Mouse (Mus musculus): ENCODE data around the gene Plac9b. TPM values are rescaled to one million over a fixed set of nuclear protein-coding genes. Genes with fewer than 3 reads are reported as not detected.
"Not testable (repeated sequence)": the region's sequence is repeated elsewhere in the genome, so short reads cannot be mapped to it uniquely, and the experiment has no call there.

The Plac9b gene
- 0.50 and 3.5 TPM in 2 replicates for polyA plus RNA-seq (2014; fragmentation: Nextera tagmentation; extraction: Ambion mirVana)

DNA sequence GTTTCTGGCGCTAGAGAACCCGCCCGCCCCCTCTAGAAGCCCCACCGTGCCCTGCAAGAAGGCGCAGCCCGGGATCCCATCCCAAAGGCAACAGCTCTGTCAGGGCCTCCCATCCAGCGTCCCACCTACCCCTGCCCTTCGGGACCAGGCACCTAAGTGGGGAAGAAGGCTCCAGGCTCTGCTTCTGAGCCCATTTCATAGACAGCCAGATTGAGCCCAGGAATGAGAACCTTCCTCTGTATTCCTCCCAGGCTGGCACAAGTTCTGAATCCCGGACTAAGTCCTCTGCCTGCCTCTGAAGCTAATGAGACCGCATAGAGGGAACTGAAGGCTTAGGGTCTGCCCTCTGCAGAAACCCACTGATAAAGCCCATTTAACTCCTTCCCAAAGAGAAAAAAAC lies at the start of gene Plac9b:
Plac9b (minus strand) TSS at position 101 of the 400 bp plus-strand sequence.
- H3K36me3 ChIP-seq (ENCODE audit: control insufficient read depth, insufficient read depth, low read length); H3K27ac ChIP-seq (ENCODE audit: low read depth, low read length); H3K27me3 ChIP-seq (ENCODE audit: control insufficient read depth, insufficient read depth, low read length); H3K9me3 ChIP-seq (replicated peaks; ENCODE audit: control insufficient read depth, low read length); H3K9ac ChIP-seq (ENCODE audit: low read depth, low read length); ATAC-seq (replicated peaks; ENCODE audit: insufficient number of reproducible peaks, low FRiP score, low TSS enrichment); H3K4me2 ChIP-seq; H3K4me3 ChIP-seq (ENCODE audit: low read depth, low read length); H3K4me1 ChIP-seq (ENCODE audit: control insufficient read depth, insufficient read depth, low read length): not testable (repeated sequence)
- WGBS (ENCODE audit: insufficient replicate concordance) = no CpG with 5 or more reads among the region's 10 CpGs

DNA sequence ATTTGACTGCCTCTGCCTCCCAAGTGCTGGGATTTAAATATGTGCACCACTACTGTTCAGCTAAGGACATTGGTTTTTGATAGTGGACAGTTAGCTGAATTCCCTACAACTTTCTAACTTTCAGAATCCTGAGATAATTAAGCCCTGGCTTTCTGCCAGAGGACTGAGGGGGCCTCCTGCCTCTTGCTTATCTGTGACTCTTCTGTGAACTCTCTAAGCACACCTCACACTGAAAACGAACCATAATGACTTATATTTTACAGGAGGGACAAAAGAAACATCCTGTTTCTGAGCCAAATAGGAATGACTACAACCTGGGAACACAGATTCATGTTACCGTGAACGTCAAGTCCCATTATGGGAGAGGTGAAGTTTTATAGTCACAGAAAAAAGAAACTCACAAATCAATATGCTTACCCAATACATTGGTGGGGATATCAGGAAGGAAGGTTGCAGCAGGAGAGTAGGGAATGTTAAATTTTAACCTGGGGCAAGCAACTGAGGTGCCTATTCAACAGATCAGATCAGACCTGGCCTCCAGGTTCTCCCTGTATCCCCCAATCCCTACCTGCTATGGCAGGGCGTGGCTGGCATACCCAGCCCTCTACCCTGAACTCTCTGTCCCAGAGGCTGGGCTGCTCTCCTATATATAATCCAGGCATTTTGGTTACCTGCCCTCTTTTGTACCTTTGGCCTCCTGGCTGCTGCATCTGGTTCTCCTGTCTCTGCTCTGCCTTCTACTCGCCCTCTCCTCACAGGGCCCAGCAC lies 34.1 kb upstream of the Plac9b start:
- ATAC-seq (replicated peaks; ENCODE audit: insufficient number of reproducible peaks, low FRiP score, low TSS enrichment); H3K36me3 ChIP-seq (ENCODE audit: control insufficient read depth, insufficient read depth, low read length); H3K9me3 ChIP-seq (replicated peaks; ENCODE audit: control insufficient read depth, low read length); H3K27ac ChIP-seq (ENCODE audit: low read depth, low read length); H3K4me1 ChIP-seq (ENCODE audit: control insufficient read depth, insufficient read depth, low read length); H3K4me2 ChIP-seq; H3K4me3 ChIP-seq (ENCODE audit: low read depth, low read length); H3K27me3 ChIP-seq (ENCODE audit: control insufficient read depth, insufficient read depth, low read length); H3K9ac ChIP-seq (ENCODE audit: low read depth, low read length): not testable (repeated sequence)
- no CpG with 5 or more reads among the region's 5 CpGs for WGBS (ENCODE audit: insufficient replicate concordance)

DNA sequence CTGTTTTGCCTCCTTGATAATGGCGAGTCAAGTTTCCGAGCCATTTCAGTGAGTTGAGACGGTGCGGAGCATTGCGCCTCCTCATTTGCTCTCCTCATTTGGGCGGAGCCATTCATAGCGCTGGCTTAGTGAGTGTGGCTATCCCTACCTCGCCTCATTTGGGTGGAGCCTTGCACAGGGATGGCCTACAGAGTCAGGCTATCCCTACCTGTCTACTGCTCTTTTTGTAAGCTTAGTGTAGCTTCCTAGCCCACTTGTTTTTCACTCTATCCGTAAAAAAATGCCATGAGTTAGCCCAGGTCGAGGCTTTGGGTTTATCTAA lies 24.6 kb upstream of the Plac9b start, which contains the start of gene Tmem254b:
Tmem254b (minus strand) TSS at position 116 of the 322 bp plus-strand sequence.
- not testable (repeated sequence) for ATAC-seq (replicated peaks; ENCODE audit: insufficient number of reproducible peaks, low FRiP score, low TSS enrichment); H3K27me3 ChIP-seq (ENCODE audit: control insufficient read depth, insufficient read depth, low read length); H3K4me2 ChIP-seq; H3K27ac ChIP-seq (ENCODE audit: low read depth, low read length); H3K4me3 ChIP-seq (ENCODE audit: low read depth, low read length); H3K9ac ChIP-seq (ENCODE audit: low read depth, low read length); H3K4me1 ChIP-seq (ENCODE audit: control insufficient read depth, insufficient read depth, low read length); H3K9me3 ChIP-seq (replicated peaks; ENCODE audit: control insufficient read depth, low read length); H3K36me3 ChIP-seq (ENCODE audit: control insufficient read depth, insufficient read depth, low read length)
- no CpG with 5 or more reads among the region's 10 CpGs for WGBS (ENCODE audit: insufficient replicate concordance)

DNA sequence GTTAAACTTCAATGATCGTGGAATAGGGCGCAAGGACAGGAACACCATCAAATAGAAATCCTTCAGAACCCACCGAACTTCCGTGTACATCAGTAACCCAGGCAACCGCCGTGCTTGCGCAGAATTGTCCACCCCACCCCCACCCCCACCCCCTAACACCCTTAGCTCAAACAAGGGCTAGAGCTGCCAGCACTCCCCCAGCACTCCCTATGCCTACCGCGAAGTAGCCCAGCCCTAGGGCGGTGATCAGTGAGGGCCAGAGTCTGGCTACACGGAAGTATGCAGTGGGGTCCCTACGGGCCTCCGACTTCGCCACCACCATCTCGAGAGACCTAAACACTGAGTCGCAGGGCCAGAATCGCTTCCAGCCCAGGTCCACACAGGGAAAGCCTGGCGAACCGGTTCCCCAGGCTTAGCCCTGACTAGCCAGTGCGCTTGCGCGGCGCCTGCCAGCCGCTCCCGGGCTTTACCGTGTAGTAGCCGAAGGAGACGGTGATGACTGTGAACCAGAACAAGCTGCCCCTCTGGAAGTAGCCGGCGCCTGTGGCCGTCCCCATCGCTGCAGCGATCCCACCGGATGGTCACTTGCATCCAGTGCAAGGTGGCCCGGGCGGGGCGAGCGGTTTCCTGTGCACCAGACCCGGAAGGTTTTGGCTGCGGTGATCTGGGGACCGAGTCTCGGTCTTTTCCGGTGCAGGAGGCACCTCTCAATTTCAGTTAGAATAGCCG lies 24.1 kb upstream of the Plac9b start:
- H3K27me3 ChIP-seq (ENCODE audit: control insufficient read depth, insufficient read depth, low read length); H3K4me3 ChIP-seq (ENCODE audit: low read depth, low read length); H3K9ac ChIP-seq (ENCODE audit: low read depth, low read length); H3K9me3 ChIP-seq (replicated peaks; ENCODE audit: control insufficient read depth, low read length); H3K27ac ChIP-seq (ENCODE audit: low read depth, low read length); H3K4me1 ChIP-seq (ENCODE audit: control insufficient read depth, insufficient read depth, low read length); H3K36me3 ChIP-seq (ENCODE audit: control insufficient read depth, insufficient read depth, low read length); ATAC-seq (replicated peaks; ENCODE audit: insufficient number of reproducible peaks, low FRiP score, low TSS enrichment); H3K4me2 ChIP-seq: not testable (repeated sequence)
- WGBS (ENCODE audit: insufficient replicate concordance) = no CpG with 5 or more reads among the region's 44 CpGs

DNA sequence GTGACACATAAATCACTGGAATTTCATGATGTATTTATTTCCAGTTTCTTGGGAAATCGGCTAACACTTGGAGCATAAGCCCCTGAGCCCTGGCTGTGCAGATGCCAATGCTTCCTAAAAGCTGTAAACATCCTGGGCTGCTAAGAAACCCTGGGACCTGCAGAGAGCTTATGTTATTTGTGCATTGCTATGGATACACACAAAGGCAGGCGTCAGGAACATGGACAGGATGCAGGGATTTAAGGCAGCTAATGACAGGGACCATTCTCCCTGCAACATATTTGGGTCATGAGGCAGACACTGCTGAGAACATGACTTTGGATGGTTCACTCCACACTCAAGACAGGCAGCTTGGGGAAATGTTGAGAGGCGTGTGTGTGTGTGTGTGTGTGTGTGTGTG lies 15.6 kb upstream of the Plac9b start:
- WGBS (ENCODE audit: insufficient replicate concordance) = no CpG with 5 or more reads among the region's 3 CpGs
- not testable (repeated sequence) for H3K4me2 ChIP-seq; H3K4me3 ChIP-seq (ENCODE audit: low read depth, low read length); H3K4me1 ChIP-seq (ENCODE audit: control insufficient read depth, insufficient read depth, low read length); H3K9ac ChIP-seq (ENCODE audit: low read depth, low read length); H3K27me3 ChIP-seq (ENCODE audit: control insufficient read depth, insufficient read depth, low read length); H3K36me3 ChIP-seq (ENCODE audit: control insufficient read depth, insufficient read depth, low read length); ATAC-seq (replicated peaks; ENCODE audit: insufficient number of reproducible peaks, low FRiP score, low TSS enrichment); H3K9me3 ChIP-seq (replicated peaks; ENCODE audit: control insufficient read depth, low read length); H3K27ac ChIP-seq (ENCODE audit: low read depth, low read length)

DNA sequence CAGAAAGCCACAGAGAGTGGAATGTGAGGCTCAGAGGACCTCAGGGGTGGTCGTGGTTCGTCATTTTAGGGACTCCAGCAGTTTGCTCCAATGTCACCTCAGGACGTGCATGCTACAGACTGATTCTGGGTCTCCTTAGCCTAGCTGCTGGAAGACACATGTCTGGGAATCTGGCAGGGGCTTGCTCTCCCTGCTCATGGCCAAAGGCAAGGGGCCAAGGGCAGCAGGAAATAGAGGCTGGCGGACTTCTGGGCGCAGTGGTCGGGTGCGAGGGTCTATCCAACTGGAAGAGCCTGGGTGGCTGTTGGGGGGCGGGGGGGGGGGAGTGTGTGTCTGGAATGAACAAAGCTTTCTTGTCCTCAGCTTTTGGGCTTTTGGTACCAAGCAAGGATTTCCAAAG lies 6.1 kb upstream of the Plac9b start:
- not testable (repeated sequence) for ATAC-seq (replicated peaks; ENCODE audit: insufficient number of reproducible peaks, low FRiP score, low TSS enrichment); H3K27me3 ChIP-seq (ENCODE audit: control insufficient read depth, insufficient read depth, low read length); H3K27ac ChIP-seq (ENCODE audit: low read depth, low read length); H3K4me1 ChIP-seq (ENCODE audit: control insufficient read depth, insufficient read depth, low read length); H3K36me3 ChIP-seq (ENCODE audit: control insufficient read depth, insufficient read depth, low read length); H3K4me3 ChIP-seq (ENCODE audit: low read depth, low read length); H3K9me3 ChIP-seq (replicated peaks; ENCODE audit: control insufficient read depth, low read length); H3K9ac ChIP-seq (ENCODE audit: low read depth, low read length); H3K4me2 ChIP-seq
- no CpG with 5 or more reads among the region's 8 CpGs for WGBS (ENCODE audit: insufficient replicate concordance)

DNA sequence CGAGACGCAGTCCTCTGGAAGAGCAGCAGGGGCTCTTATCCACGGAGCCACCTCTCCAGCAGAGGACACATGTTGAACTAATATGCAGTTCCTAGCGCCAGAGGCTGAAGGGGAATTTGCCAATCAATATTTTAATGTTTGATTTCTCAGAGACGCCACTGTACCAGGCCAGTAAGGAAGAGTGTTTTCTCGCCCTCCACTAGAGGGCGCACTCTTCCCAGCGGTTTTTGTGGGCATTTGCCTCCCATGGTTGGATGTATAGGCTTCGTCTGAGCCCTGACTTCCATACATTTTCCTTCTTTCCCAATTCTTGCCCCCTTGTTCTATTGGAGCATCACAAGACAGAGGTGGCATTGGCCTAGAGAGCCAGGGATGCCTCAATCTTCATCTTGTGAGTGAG lies 4.4 kb upstream of the Plac9b start:
- not testable (repeated sequence) for H3K4me2 ChIP-seq; H3K9me3 ChIP-seq (replicated peaks; ENCODE audit: control insufficient read depth, low read length); H3K27ac ChIP-seq (ENCODE audit: low read depth, low read length); H3K4me3 ChIP-seq (ENCODE audit: low read depth, low read length); H3K36me3 ChIP-seq (ENCODE audit: control insufficient read depth, insufficient read depth, low read length); H3K9ac ChIP-seq (ENCODE audit: low read depth, low read length); ATAC-seq (replicated peaks; ENCODE audit: insufficient number of reproducible peaks, low FRiP score, low TSS enrichment); H3K27me3 ChIP-seq (ENCODE audit: control insufficient read depth, insufficient read depth, low read length); H3K4me1 ChIP-seq (ENCODE audit: control insufficient read depth, insufficient read depth, low read length)
- WGBS (ENCODE audit: insufficient replicate concordance) = no CpG with 5 or more reads among the region's 9 CpGs

DNA sequence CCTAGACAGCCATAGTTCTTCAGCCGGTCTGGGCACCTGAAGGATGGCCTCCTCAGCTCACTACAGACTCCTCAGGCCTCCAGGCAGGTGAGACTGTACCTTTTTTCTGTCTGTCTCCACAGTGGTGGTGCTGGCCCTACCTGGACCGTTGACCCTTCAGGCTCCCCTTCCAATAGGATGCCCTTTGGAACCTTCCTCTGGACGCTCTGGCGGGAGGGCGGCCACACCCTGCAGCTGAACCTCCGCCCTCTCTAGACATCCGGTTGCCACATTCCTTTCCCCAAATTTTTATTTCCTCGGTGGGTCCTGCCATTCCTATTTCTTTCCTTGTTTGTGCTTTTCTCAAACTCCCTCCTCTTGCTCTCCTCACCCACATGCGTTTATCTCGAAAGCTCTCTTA lies 620 bp downstream of the Plac9b start:
- not testable (repeated sequence) for H3K36me3 ChIP-seq (ENCODE audit: control insufficient read depth, insufficient read depth, low read length); H3K27me3 ChIP-seq (ENCODE audit: control insufficient read depth, insufficient read depth, low read length); H3K9ac ChIP-seq (ENCODE audit: low read depth, low read length); H3K4me3 ChIP-seq (ENCODE audit: low read depth, low read length); H3K9me3 ChIP-seq (replicated peaks; ENCODE audit: control insufficient read depth, low read length); H3K27ac ChIP-seq (ENCODE audit: low read depth, low read length); H3K4me2 ChIP-seq; H3K4me1 ChIP-seq (ENCODE audit: control insufficient read depth, insufficient read depth, low read length); ATAC-seq (replicated peaks; ENCODE audit: insufficient number of reproducible peaks, low FRiP score, low TSS enrichment)
- WGBS (ENCODE audit: insufficient replicate concordance) = no CpG with 5 or more reads among the region's 10 CpGs

DNA sequence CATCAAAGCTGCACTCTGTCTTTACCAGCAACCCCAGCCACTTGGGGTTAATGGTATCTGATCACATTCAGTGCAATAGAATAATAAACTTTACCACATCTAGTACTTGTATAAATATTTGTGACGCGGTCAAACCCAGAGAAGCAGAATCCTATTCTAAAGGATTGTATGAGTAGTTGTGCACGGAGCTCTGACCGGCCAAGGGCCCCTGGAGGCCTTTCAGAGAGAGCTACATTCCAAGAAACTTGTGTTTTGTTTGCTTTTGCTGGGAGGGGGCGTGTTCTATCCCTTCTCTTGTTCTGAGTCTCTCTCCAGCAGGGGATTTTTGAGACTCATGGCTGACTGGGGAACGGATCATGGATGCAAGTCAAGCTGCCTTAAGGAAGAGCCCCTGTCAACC lies 7.3 kb downstream of the Plac9b start:
- ATAC-seq (replicated peaks; ENCODE audit: insufficient number of reproducible peaks, low FRiP score, low TSS enrichment); H3K27ac ChIP-seq (ENCODE audit: low read depth, low read length); H3K9me3 ChIP-seq (replicated peaks; ENCODE audit: control insufficient read depth, low read length); H3K27me3 ChIP-seq (ENCODE audit: control insufficient read depth, insufficient read depth, low read length); H3K4me1 ChIP-seq (ENCODE audit: control insufficient read depth, insufficient read depth, low read length); H3K4me3 ChIP-seq (ENCODE audit: low read depth, low read length); H3K9ac ChIP-seq (ENCODE audit: low read depth, low read length); H3K4me2 ChIP-seq; H3K36me3 ChIP-seq (ENCODE audit: control insufficient read depth, insufficient read depth, low read length): not testable (repeated sequence)
- WGBS (ENCODE audit: insufficient replicate concordance) = no CpG with 5 or more reads among the region's 6 CpGs
